Mouse (Mus musculus) heart, embryonic 11.5 days (tissue): ENCODE results near the gene Gm4450. TPM values are rescaled to one million over a fixed set of nuclear protein-coding genes. Genes with fewer than 3 reads are reported as not detected.
"Not testable (repeated sequence)": the region's sequence is repeated elsewhere in the genome, so short reads cannot be mapped to it uniquely, and the experiment has no call there.

ENCODE experiments used
- ATAC-seq: fragments of 200-750 bp; cut with Nextera tagmentation; replicated peaks from 2 replicates; pipeline ENCODE4 v1.8.0; 2017; ENCODE audit warnings: moderate library complexity; ENCODE audit not compliant: insufficient number of reproducible peaks, low FRiP score, low TSS enrichment
- H3K27ac ChIP-seq: fragments of 300-500 bp; sonication (generic); 2 replicates; pipeline ENCODE4 v1.5.1; 2014; ENCODE audit warnings: mild to moderate bottlenecking, low read depth, low read length
- H3K27me3 ChIP-seq: fragments of 300-500 bp; sonication (generic); 2 replicates; pipeline ENCODE4 v1.6.1; 2014; ENCODE audit warnings: mild to moderate bottlenecking, low read length, mixed read lengths; ENCODE audit not compliant: control insufficient read depth, insufficient read depth
- H3K36me3 ChIP-seq: fragments of 300-500 bp; sonication (generic); 2 replicates; pipeline ENCODE4 v1.6.1; 2014; ENCODE audit warnings: mild to moderate bottlenecking, low read length, moderate library complexity, mixed read lengths; ENCODE audit not compliant: control insufficient read depth, insufficient read depth
- H3K4me1 ChIP-seq: fragments of 300-500 bp; sonication (generic); 2 replicates; pipeline ENCODE4 v1.6.1; 2014; ENCODE audit warnings: low read length; ENCODE audit not compliant: control insufficient read depth, insufficient read depth
- H3K4me2 ChIP-seq: fragments of 300-500 bp; sonication (generic); 2 replicates; pipeline ENCODE4 v1.6.1; 2014; ENCODE audit warnings: mild to moderate bottlenecking, moderate library complexity
- H3K4me3 ChIP-seq: fragments of 300-500 bp; sonication (generic); 2 replicates; pipeline ENCODE4 v1.5.1; 2014; ENCODE audit warnings: low read depth, low read length
- H3K9ac ChIP-seq: fragments of 300-500 bp; sonication (generic); 2 replicates; pipeline ENCODE4 v1.6.1; 2014; ENCODE audit warnings: mild to moderate bottlenecking, low read depth, low read length, moderate library complexity
- H3K9me3 ChIP-seq: fragments of 300-500 bp; sonication (generic); replicated peaks from 2 replicates; pipeline ENCODE4 v1.6.1; 2016; ENCODE audit warnings: low read length; ENCODE audit not compliant: control insufficient read depth
- WGBS: fragments of 180-500 bp; shearing (Covaris S2); extraction: QIAGEN DNeasy Blood & Tissue Kit; methylation state at CpG from one replicate; pipeline ENCODE4 v1.1.7; 2014; ENCODE audit not compliant: insufficient replicate concordance; 5-methylcytosine and 5-hydroxymethylcytosine counted together
- polyA plus RNA-seq: library from polyadenylated mRNA; unstranded; fragments of >200 nt; fragmentation: Nextera tagmentation; extraction: Ambion mirVana; gene quantifications from 2 replicates; pipeline ENCODE4 v1.2.1, GENCODE M21; 2014

The Gm4450 gene
- polyA plus RNA-seq, 1 experiment from 2014 or later: not detected

DNA sequence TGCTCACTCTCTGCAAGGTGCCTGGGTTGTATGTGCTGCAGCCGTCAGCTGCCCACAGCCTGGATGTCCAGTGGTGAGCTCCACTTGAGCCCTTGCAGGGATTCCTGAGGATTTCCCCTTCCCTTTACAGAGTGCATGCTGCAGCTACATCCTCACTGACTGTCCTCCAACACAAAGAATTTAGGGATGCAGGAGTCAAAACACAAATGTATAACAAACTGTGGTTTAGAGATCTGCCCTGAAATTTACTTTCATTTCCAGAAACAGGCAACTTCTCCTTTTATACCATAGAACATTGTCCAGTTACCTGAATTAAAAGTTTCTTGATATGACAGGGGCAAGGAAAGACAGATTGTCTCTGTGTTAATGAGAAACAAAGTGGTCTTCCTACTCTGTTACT is 13.0 kb downstream of the Gm4450 start:
- not testable (repeated sequence) for H3K9ac ChIP-seq, H3K4me1 ChIP-seq, H3K27me3 ChIP-seq, H3K4me2 ChIP-seq, H3K36me3 ChIP-seq, H3K4me3 ChIP-seq, H3K9me3 ChIP-seq, ATAC-seq, H3K27ac ChIP-seq
- no CpG with 5 or more reads among the region's 1 CpGs for WGBS

DNA sequence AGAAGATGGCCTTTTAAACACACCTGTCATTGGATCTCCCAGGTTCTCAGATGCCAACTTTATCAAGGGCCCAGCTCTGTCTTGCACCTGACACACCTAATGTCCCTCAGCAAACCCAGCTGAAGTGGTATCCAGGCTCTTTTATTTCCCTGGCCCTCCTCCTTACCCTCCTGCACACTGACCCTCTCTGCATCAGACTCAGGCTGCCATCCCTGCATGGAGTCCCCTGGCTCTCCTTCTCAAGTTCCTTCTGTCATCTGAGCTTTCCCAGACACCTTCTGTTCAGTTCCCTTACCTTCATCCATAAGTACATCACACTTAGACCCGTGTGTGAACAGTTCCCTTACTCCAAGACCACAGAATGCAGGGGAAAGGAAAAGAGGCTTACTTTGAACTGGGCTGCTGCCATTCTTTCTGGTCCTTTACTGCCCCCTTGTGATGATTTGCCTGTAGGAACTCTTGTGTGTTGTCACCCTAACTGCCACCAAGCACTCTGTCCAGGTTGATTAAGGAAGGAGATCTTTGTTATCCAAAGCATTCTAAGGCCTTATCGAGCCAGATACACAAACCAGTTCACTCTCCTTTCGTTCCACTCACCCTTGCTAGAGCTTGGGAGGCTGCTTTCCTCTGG is 13.7 kb downstream of the Gm4450 start:
- not testable (repeated sequence) for ATAC-seq, H3K27ac ChIP-seq, H3K9me3 ChIP-seq, H3K27me3 ChIP-seq, H3K4me2 ChIP-seq, H3K9ac ChIP-seq, H3K4me1 ChIP-seq, H3K36me3 ChIP-seq, H3K4me3 ChIP-seq
- 2% methylated on average over 3 of the region's 3 CpGs for WGBS

DNA sequence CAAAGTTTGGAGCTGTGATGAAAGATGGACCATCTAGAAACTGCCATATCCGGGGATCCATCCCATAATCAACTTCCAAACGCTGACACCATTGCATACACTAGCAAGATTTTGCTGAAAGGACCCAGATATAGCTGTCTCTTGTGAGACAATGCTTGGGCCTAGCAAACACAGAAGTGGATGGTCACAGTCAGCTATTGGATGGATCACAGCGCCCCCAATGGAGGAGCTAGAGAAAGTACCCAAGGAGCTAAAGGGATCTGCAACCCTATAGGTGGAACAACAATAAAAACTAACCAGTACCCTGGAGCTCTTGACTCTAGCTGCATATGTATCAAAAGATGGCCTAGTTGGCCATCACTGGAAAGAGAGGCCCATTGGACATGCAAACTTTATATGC is 14.7 kb downstream of the Gm4450 start:
- not testable (repeated sequence) for ATAC-seq, H3K36me3 ChIP-seq, H3K9me3 ChIP-seq, H3K27me3 ChIP-seq, H3K9ac ChIP-seq, H3K27ac ChIP-seq, H3K4me2 ChIP-seq, H3K4me1 ChIP-seq, H3K4me3 ChIP-seq
- WGBS: 40% methylated on average over 3 of the region's 3 CpGs

DNA sequence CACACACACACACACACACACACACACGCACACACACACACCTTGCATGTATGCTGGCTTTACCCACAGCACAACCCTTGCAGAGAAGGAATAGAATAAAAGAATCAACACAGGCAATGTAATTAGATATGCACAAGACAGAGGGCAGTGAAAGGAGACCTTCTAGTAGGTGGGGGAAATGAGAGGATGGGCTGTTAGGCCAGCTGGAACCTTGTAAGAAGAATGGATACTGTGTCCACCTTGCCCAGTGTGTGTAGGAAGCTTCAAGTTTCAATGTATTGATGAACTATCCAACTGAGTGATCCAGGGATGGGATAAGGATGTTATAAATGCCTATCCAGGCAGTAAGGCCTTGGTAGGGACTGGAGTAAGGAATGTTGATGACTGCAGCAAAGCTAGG is 21.9 kb downstream of the Gm4450 start:
- Histone ChIP-seq H3K4me3 (no peak overlapping the region), H3K27ac (no peak overlapping the region), H3K9me3 (no peaks in the 10 kb centered on the region), H3K4me1 (no peaks in the 10 kb centered on the region), H3K27me3 (no peaks in the 10 kb centered on the region), H3K9ac (no peak overlapping the region), H3K4me2 (no peak overlapping the region), H3K36me3 (no peaks in the 10 kb centered on the region)
- no peak for ATAC-seq
- 92% methylated on average over 1 of the region's 1 CpGs for WGBS

DNA sequence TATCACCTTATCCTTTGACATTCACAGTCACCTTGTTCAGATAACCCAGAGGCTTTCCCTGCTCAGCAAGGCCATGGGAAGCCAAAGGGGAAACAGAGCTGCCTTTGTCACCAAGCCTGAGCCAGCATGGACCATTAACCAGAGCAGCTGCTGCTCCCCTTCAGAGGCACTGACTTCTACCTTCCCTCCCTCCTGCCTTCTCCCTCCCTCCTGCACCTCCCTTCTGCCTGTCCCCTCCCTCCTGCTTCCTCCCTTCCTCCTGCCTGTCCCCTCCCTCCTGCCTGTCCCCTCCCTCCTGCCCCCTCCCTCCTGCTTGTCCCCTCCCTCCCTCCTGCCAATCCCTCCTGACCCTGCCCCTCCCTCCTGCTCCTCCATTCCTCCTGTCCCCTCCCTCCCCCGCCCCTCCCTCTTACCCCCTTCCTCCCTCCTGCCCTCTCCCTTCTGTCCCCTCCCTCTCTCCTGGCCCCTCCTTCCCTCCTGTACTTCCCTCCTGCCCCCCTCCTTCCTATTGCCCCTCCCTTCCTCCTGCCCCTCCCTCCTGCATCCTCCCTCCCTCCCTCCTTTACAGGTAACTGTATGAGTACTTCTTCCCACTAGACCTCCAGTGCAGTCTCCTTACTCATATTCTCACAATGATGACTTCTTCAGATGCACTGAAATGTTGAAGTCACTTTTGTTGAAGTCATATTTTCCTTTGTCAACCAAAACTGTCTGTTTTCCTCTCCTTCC is 22.7 kb downstream of the Gm4450 start:
- Histone ChIP-seq H3K27ac (no peak overlapping the region), H3K4me3 (no peak overlapping the region), H3K4me2 (no peak overlapping the region), H3K27me3 (no peaks in the 10 kb centered on the region), H3K4me1 (no peaks in the 10 kb centered on the region), H3K9me3 (no peaks in the 10 kb centered on the region), H3K36me3 (no peaks in the 10 kb centered on the region), H3K9ac (no peak overlapping the region)
- no peak for ATAC-seq
- WGBS: 38% methylated on average over 1 of the region's 1 CpGs

DNA sequence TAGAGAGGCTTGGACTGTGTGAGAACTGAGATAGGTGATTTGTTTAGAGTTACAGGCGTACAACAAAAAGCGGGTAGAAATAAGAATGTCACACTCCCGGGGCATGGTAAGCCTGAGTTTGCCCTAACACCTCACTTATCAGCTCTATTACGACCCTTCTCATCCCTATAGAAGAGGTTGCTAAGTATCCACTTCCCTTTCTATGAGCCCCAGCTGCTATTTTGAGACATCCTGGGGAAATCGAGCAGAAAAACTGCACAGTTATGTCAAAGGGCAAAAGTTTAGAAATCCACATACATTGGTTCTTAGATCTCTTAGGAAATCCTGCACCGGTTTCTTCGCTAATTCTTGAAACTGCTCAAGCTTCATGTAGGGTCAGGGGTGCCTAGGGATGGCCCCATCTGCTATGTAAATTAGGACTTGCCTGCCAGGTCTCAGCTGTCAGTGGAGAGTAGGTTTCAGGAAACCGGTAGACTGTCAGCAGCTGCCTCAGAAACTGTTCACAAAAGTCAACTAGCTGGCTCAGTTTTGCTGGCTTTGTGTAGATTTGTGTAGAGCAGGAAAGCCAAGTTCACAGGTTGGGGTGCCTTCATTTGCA is 27.9 kb downstream of the Gm4450 start:
- Histone ChIP-seq H3K27me3 (no peaks in the 10 kb centered on the region), H3K4me3 (no peak overlapping the region), H3K4me1 (peaks cover 13% of the 10 kb centered on the region), H3K4me2 (peak overlapping the region; percentile 98), H3K36me3 (0 out of 2 replicates have a peak, but pooled peaks cover 3% of the 10 kb centered on the region), H3K27ac (no peak overlapping the region), H3K9me3 (no peaks in the 10 kb centered on the region), H3K9ac (no peak overlapping the region)
- WGBS: 17% methylated on average over 8 of the region's 8 CpGs
- ATAC-seq: no peak

DNA sequence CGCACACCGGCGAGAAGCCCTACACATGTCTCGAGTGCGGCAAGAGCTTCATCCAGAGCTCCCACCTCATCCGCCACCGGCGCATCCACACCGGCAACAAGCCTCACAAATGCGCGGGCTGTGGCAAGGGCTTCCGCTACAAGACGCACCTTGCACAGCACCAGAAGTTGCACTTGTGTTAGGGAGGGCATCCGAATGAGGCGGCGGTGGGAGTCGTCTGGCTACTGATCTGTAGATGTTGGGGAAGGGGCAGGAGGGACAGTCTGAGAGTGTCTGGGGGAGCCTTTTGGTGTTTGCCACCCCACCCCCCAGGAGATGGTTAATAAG is 28.5 kb downstream of the Gm4450 start:
- no peak overlapping the region for H3K27ac ChIP-seq
- 6% methylated on average over 17 of the region's 17 CpGs for WGBS
- no peak; the same call in 1 of the 2 replicates for ATAC-seq

DNA sequence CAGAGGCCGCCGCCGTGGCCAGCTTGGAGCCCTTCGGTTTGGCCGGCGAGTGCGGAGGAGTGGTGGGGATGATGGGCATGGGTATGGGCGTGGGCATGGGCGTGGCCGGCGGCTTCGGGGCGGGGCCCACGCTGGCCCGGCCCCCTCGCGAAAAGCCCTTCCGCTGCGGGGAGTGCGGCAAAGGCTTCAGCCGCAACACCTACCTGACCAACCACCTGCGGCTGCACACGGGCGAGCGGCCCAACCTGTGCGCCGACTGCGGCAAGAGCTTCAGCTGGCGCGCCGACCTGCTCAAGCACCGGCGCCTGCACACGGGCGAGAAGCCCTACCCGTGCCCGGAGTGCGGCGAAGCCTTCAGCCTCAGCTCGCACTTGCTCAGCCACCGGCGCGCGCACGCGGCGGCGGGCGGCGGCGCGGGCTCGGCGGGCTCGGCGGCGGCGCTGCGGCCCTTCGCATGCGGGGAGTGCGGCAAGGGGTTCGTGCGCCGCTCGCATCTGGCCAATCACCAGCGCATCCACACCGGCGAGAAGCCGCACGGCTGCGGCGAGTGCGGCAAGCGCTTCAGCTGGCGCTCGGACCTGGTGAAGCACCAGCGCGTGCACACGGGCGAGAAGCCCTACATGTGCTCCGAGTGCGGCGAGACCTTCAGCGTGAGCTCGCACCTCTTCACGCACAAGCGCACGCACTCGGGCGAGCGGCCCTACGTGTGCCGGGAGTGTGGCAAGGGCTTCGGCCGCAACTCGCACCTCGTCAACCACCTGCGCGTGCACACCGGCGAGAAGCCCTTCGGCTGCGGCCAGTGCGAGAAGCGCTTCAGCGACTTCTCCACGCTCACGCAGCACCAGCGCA is 29.1 kb downstream of the Gm4450 start:
- H3K36me3 ChIP-seq: 0 out of 2 replicates have a peak, but pooled peaks cover 3% of the 10 kb centered on the region
- peak; percentile 90 for ATAC-seq
- H3K27me3 ChIP-seq: no peaks in the 10 kb centered on the region
- WGBS: under 1% methylated on average over 103 of the region's 110 CpGs
- peak overlapping the region; percentile 71 for H3K9ac ChIP-seq
- H3K27ac ChIP-seq: no peak overlapping the region
- peak overlapping the region; percentile 62 for H3K4me3 ChIP-seq
- peaks cover 13% of the 10 kb centered on the region for H3K4me1 ChIP-seq
- no peaks in the 10 kb centered on the region for H3K9me3 ChIP-seq
- peak overlapping the region; percentile 98 for H3K4me2 ChIP-seq

More for the DNA sequence above, 28.5 kb downstream of the Gm4450 start:
- H3K4me2 ChIP-seq: peak overlapping the region; percentile 98
- 0 out of 2 replicates have a peak, but pooled peaks cover 3% of the 10 kb centered on the region for H3K36me3 ChIP-seq
- H3K4me3 ChIP-seq: peak overlapping the region; percentile 62
- H3K27me3 ChIP-seq: no peaks in the 10 kb centered on the region
- H3K4me1 ChIP-seq: peaks cover 13% of the 10 kb centered on the region
- H3K9ac ChIP-seq: peak overlapping the region; percentile 71
- no peaks in the 10 kb centered on the region for H3K9me3 ChIP-seq
